Mouse (Mus musculus) midbrain, embryonic 10.5 days (tissue): ENCODE measurements around the gene Zbtb34. TPM values are rescaled to one million over a fixed set of nuclear protein-coding genes. Genes with fewer than 3 reads are reported as not detected.

Source experiments
- DNase-seq: peaks from one replicate; pipeline ENCODE4 v3.0.0-alpha.2; 2017; ENCODE audit warnings: low spot score
- H3K27ac ChIP-seq: fragments of 300-500 bp; sonication (generic); replicated peaks from 2 replicates; pipeline ENCODE4 v1.5.1; 2016; ENCODE audit warnings: mild to moderate bottlenecking
- H3K27me3 ChIP-seq: fragments of 300-500 bp; sonication (generic); 2 replicates; pipeline ENCODE4 v1.6.1; 2016; ENCODE audit warnings: low read depth, mild to moderate bottlenecking; ENCODE audit not compliant: poor library complexity, severe bottlenecking
- H3K36me3 ChIP-seq: fragments of 300-500 bp; sonication (generic); 2 replicates; pipeline ENCODE4 v1.6.1; 2016; ENCODE audit warnings: mild to moderate bottlenecking, moderate library complexity
- H3K4me1 ChIP-seq: fragments of 300-500 bp; sonication (generic); 2 replicates; pipeline ENCODE4 v1.6.1; 2016
- H3K4me3 ChIP-seq: fragments of 300-500 bp; sonication (generic); 2 replicates; pipeline ENCODE4 v1.5.1; 2016; ENCODE audit warnings: mild to moderate bottlenecking, moderate library complexity
- H3K9me3 ChIP-seq: fragments of 300-500 bp; sonication (generic); replicated peaks from 2 replicates; pipeline ENCODE4 v1.6.1; 2016; ENCODE audit warnings: mild to moderate bottlenecking
- WGBS: fragments of 180-500 bp; shearing (Covaris S2); methylation state at CpG from one replicate; pipeline ENCODE4 v1.1.7; 2016; 5-methylcytosine and 5-hydroxymethylcytosine counted together
- microRNA-seq: library from miRNA; unstranded; fragments of <30 nt; microRNA quantifications from one replicate; pipeline ENCODE4, GENCODE M21; 2017
- polyA plus RNA-seq: library from polyadenylated mRNA; unstranded; fragments of >200 nt; fragmentation: Nextera tagmentation; extraction: Ambion mirVana; gene quantifications from 2 replicates; pipeline ENCODE4 v1.2.1, GENCODE M21; 2016

Gene Zbtb34
- polyA plus RNA-seq, 1 experiment from 2014 or later: 6.1 TPM

- H3K9me3 ChIP-seq: no peaks in the 10 kb centered on the region
- H3K4me3 ChIP-seq: no peak overlapping the region
- H3K27me3 ChIP-seq: no peaks in the 10 kb centered on the region
- 89% methylated on average over 7 of the region's 7 CpGs for WGBS
- H3K36me3 ChIP-seq: peaks cover 12% of the 10 kb centered on the region
- DNase-seq: no peak
- H3K4me1 ChIP-seq: peaks cover 23% of the 10 kb centered on the region
- no peak overlapping the region for H3K27ac ChIP-seq
Measured at GRCm38 (mm10) chr2:33357250-33357838, 73.8 kb downstream of the Zbtb34 start.

Small RNAs within 50 kb of the gene (microRNA-seq; reads per million reads assigned to microRNA genes)
- gene Gm25998: not detected

Other genes starting within 250 kb of the Zbtb34 start
- gene Angptl2, start 215.3 kb downstream of the Zbtb34 start, polyA plus RNA-seq: 21.8 and 25.9 TPM in 2 replicates
- 6.9 and 11.4 TPM in 2 replicates for gene Ralgps1, start 59.8 kb downstream of the Zbtb34 start, polyA plus RNA-seq
- 20.3 and 25.3 TPM in 2 replicates for gene Zbtb43, start 37.2 kb upstream of the Zbtb34 start, polyA plus RNA-seq
- 2.7 and 3.1 TPM in 2 replicates for gene Lmx1b, start 209.2 kb upstream of the Zbtb34 start, polyA plus RNA-seq